Mouse (Mus musculus) intestine, embryonic 15.5 days (tissue): Measurements from ENCODE around the gene Inpp5b. TPM values are rescaled to one million over a fixed set of nuclear protein-coding genes. Genes with fewer than 3 reads are reported as not detected.

Experiments
- ATAC-seq: fragments of 200-750 bp; cut with Nextera tagmentation; 2 replicates; pipeline ENCODE4 v1.8.0; 2017; ENCODE audit warnings: moderate TSS enrichment, moderate library complexity
- H3K27ac ChIP-seq: fragments of 300-500 bp; sonication (generic); 2 replicates; pipeline ENCODE4 v1.5.1; 2015; ENCODE audit warnings: mild to moderate bottlenecking, inconsistent platforms
- H3K27me3 ChIP-seq: fragments of 300-500 bp; sonication (generic); replicated peaks from 2 replicates; pipeline ENCODE4 v1.6.1; 2015; ENCODE audit warnings: inconsistent platforms
- H3K36me3 ChIP-seq: fragments of 300-500 bp; sonication (generic); 2 replicates; pipeline ENCODE4 v1.6.1; 2015; ENCODE audit warnings: inconsistent platforms
- H3K4me1 ChIP-seq: fragments of 300-500 bp; sonication (generic); replicated peaks from 2 replicates; pipeline ENCODE4 v1.6.1; 2015; ENCODE audit warnings: inconsistent platforms
- H3K4me2 ChIP-seq: fragments of 300-500 bp; sonication (generic); replicated peaks from 2 replicates; pipeline ENCODE4 v1.6.1; 2015; ENCODE audit warnings: mild to moderate bottlenecking, inconsistent platforms
- H3K4me3 ChIP-seq: fragments of 300-500 bp; sonication (generic); replicated peaks from 2 replicates; pipeline ENCODE4 v1.5.1; 2015; ENCODE audit warnings: inconsistent platforms
- H3K9ac ChIP-seq: fragments of 300-500 bp; sonication (generic); 2 replicates; pipeline ENCODE4 v1.6.1; 2015; ENCODE audit warnings: inconsistent platforms
- H3K9me3 ChIP-seq: fragments of 300-500 bp; sonication (generic); 2 replicates; pipeline ENCODE4 v1.6.1; 2016; ENCODE audit warnings: inconsistent platforms
- WGBS: fragments of 180-500 bp; shearing (Covaris S2); methylation state at CpG from one replicate; pipeline ENCODE4 v1.1.7; 2015; 5-methylcytosine and 5-hydroxymethylcytosine counted together
- polyA plus RNA-seq: library from polyadenylated mRNA; unstranded; fragments of >200 nt; fragmentation: Nextera tagmentation; extraction: Ambion mirVana; gene quantifications from 2 replicates; pipeline ENCODE4 v1.2.1, GENCODE M21; 2015

Gene Inpp5b
- polyA plus RNA-seq, 1 experiment from 2014 or later = 28.7 TPM

- peaks cover 24% of the 10 kb centered on the region for H3K4me1 ChIP-seq
- H3K27ac ChIP-seq = peak within 1 kb of the TSS; percentile 54
- peak within 1 kb of the TSS; percentile 88 for H3K9ac ChIP-seq
- H3K27me3 ChIP-seq = no peaks in the 10 kb centered on the region
- under 1% methylated on average over 57 of the region's 57 CpGs for WGBS
- peak; percentile 92 for ATAC-seq
- peaks cover 25% of the 10 kb centered on the region for H3K36me3 ChIP-seq
- no peaks in the 10 kb centered on the region for H3K9me3 ChIP-seq
- peak within 1 kb of the TSS; percentile 86 for H3K4me3 ChIP-seq
- peak within 1 kb of the TSS; percentile 84 for H3K4me2 ChIP-seq
Measured at GRCm38 (mm10) chr4:124714545-124715481, 26.8 kb upstream of the Inpp5b start, which contains the start of gene Sf3a3. Gene Sf3a3, plus strand, starts transcription at chr4:124714776.

GRCm38 (mm10) chr4:124719101-124719500 lies 22.5 kb upstream of the Inpp5b start:
- Histone ChIP-seq H3K4me3 (no peak overlapping the region), H3K4me1 (peaks cover 14% of the 10 kb centered on the region), H3K27me3 (no peaks in the 10 kb centered on the region), H3K4me2 (no peak overlapping the region), H3K9ac (no peak overlapping the region), H3K36me3 (peaks cover 57% of the 10 kb centered on the region), H3K9me3 (no peaks in the 10 kb centered on the region), H3K27ac (no peak overlapping the region)
- no peak for ATAC-seq
- WGBS = 91% methylated on average over 4 of the region's 4 CpGs

GRCm38 (mm10) chr4:124726121-124726520 lies 15.5 kb upstream of the Inpp5b start:
- ATAC-seq = no peak
- Histone ChIP-seq H3K4me2 (no peak overlapping the region), H3K9ac (no peak overlapping the region), H3K4me3 (no peak overlapping the region), H3K27ac (no peak overlapping the region), H3K27me3 (no peaks in the 10 kb centered on the region), H3K36me3 (peaks cover 74% of the 10 kb centered on the region), H3K9me3 (no peaks in the 10 kb centered on the region), H3K4me1 (no peaks in the 10 kb centered on the region)
- 91% methylated on average over 6 of the region's 6 CpGs for WGBS

GRCm38 (mm10) chr4:124736952-124737351 lies 4.7 kb upstream of the Inpp5b start:
- 64% methylated on average over 2 of the region's 2 CpGs for WGBS
- no peaks in the 10 kb centered on the region for H3K4me1 ChIP-seq
- ATAC-seq = no peak
- H3K27me3 ChIP-seq = no peaks in the 10 kb centered on the region
- no peak overlapping the region for H3K4me2 ChIP-seq
- H3K4me3 ChIP-seq = no peak overlapping the region
- no peaks in the 10 kb centered on the region for H3K9me3 ChIP-seq
- no peak overlapping the region for H3K9ac ChIP-seq
- no peak overlapping the region for H3K27ac ChIP-seq
- H3K36me3 ChIP-seq = peaks cover 7% of the 10 kb centered on the region

GRCm38 (mm10) chr4:124737486-124737885 lies 4.2 kb upstream of the Inpp5b start:
- WGBS = 75% methylated on average over 5 of the region's 5 CpGs
- peaks cover 3% of the 10 kb centered on the region for H3K4me1 ChIP-seq
- no peak overlapping the region for H3K4me3 ChIP-seq
- H3K9ac ChIP-seq = no peak overlapping the region
- peaks cover 7% of the 10 kb centered on the region; the same call in 1 of the 2 replicates for H3K36me3 ChIP-seq
- H3K27ac ChIP-seq = no peak overlapping the region
- H3K27me3 ChIP-seq = no peaks in the 10 kb centered on the region
- H3K4me2 ChIP-seq = no peak overlapping the region
- no peak for ATAC-seq
- H3K9me3 ChIP-seq = no peaks in the 10 kb centered on the region

GRCm38 (mm10) chr4:124738013-124738412 lies 3.6 kb upstream of the Inpp5b start:
- Histone ChIP-seq H3K9ac (no peak overlapping the region), H3K4me3 (no peak overlapping the region), H3K27me3 (no peaks in the 10 kb centered on the region), H3K36me3 (peaks cover 3% of the 10 kb centered on the region; the same call in 1 of the 2 replicates), H3K4me2 (no peak overlapping the region), H3K27ac (no peak overlapping the region), H3K4me1 (peaks cover 6% of the 10 kb centered on the region), H3K9me3 (no peaks in the 10 kb centered on the region)
- ATAC-seq = no peak
- 53% methylated on average over 4 of the region's 4 CpGs for WGBS

- Histone ChIP-seq H3K36me3 (no peaks in the 10 kb centered on the region), H3K27me3 (no peaks in the 10 kb centered on the region), H3K9me3 (no peaks in the 10 kb centered on the region), H3K27ac (no peak overlapping the region), H3K9ac (no peak overlapping the region), H3K4me2 (no peak overlapping the region), H3K4me1 (peaks cover 6% of the 10 kb centered on the region), H3K4me3 (no peak overlapping the region)
- WGBS = 48% methylated on average over 1 of the region's 1 CpGs
- ATAC-seq = no peak
Measured at GRCm38 (mm10) chr4:124738783-124739182, 2.9 kb upstream of the Inpp5b start.

GRCm38 (mm10) chr4:124742839-124743238 lies 1.2 kb downstream of the Inpp5b start:
- no peak overlapping the region for H3K9ac ChIP-seq
- H3K9me3 ChIP-seq = no peaks in the 10 kb centered on the region

GRCm38 (mm10) chr4:124746577-124746976 lies 4.9 kb downstream of the Inpp5b start:
- no peaks in the 10 kb centered on the region for H3K9me3 ChIP-seq
- WGBS = 75% methylated on average over 7 of the region's 7 CpGs
- peaks cover 3% of the 10 kb centered on the region for H3K36me3 ChIP-seq
- no peak overlapping the region for H3K4me3 ChIP-seq
- no peaks in the 10 kb centered on the region for H3K27me3 ChIP-seq
- no peak for ATAC-seq
- H3K4me1 ChIP-seq = peaks cover 6% of the 10 kb centered on the region
- no peak overlapping the region for H3K27ac ChIP-seq
- no peak overlapping the region for H3K9ac ChIP-seq
- no peak overlapping the region for H3K4me2 ChIP-seq

More at GRCm38 (mm10) chr4:124742839-124743238, 1.2 kb downstream of the Inpp5b start:
- no peak for ATAC-seq
- WGBS = 84% methylated on average over 11 of the region's 11 CpGs
- Histone ChIP-seq H3K27ac (no peak overlapping the region), H3K4me1 (peaks cover 6% of the 10 kb centered on the region), H3K4me3 (no peak overlapping the region), H3K27me3 (no peaks in the 10 kb centered on the region), H3K36me3 (peaks cover 3% of the 10 kb centered on the region), H3K4me2 (0 out of 2 replicates have a peak overlapping the region, but pooled peaks have one; percentile 70)

GRCm38 (mm10) chr4:124747851-124748250 lies 6.2 kb downstream of the Inpp5b start:
- 0 out of 2 replicates have a peak overlapping the region, but pooled peaks have one; percentile 37 for H3K27ac ChIP-seq
- H3K27me3 ChIP-seq = no peaks in the 10 kb centered on the region
- no peaks in the 10 kb centered on the region for H3K9me3 ChIP-seq
- peaks cover 10% of the 10 kb centered on the region for H3K4me1 ChIP-seq
- H3K4me2 ChIP-seq = no peak overlapping the region
- no peak overlapping the region for H3K4me3 ChIP-seq
- no peak overlapping the region for H3K9ac ChIP-seq
- WGBS = 45% methylated on average over 4 of the region's 4 CpGs
- peaks cover 3% of the 10 kb centered on the region for H3K36me3 ChIP-seq
- ATAC-seq = peak; percentile 31; the same call in 1 of the 2 replicates

- Histone ChIP-seq H3K4me2 (peak overlapping the region; percentile 93), H3K4me1 (peaks cover 26% of the 10 kb centered on the region), H3K36me3 (no peaks in the 10 kb centered on the region), H3K27me3 (no peaks in the 10 kb centered on the region), H3K4me3 (peak overlapping the region; percentile 83), H3K9ac (peak overlapping the region; percentile 81), H3K27ac (peak overlapping the region; percentile 36; the same call in 1 of the 2 replicates), H3K9me3 (no peaks in the 10 kb centered on the region)
- under 1% methylated on average over 74 of the region's 75 CpGs for WGBS
- ATAC-seq = peak; percentile 99
Measured at GRCm38 (mm10) chr4:124751300-124752250, 9.9 kb downstream of the Inpp5b start.
